Mouse (Mus musculus) mouse embryonic stem cell (cell line): ENCODE data around the gene Atp2b1.

Experiments used
- in situ Hi-C, 2 experiments: fragments of 300-500 bp; cut with MboI; formaldehyde crosslinking; loops; 1 replicate in 1 of 2; 3 replicates in 1 of 2; pipeline ENCODE4 v1.14.3; 2019 to 2020; ENCODE audit warnings: low sequenced_read_pairs in 2 of 2, low pct_unique_long_range_greater_than_20kb in 1 of 2, mixed read lengths in 1 of 2; ENCODE audit not compliant: unreplicated experiment in 1 of 2

Atp2b1 gene

GRCm38 (mm10) chr10:98913961-98914809 lies at the start of gene Atp2b1:
Gene Atp2b1 (plus strand): TSS chr10:98914406.
- in situ Hi-C loops, result no loop called here

GRCm38 (mm10) chr10:98864851-98865250 lies 49.4 kb upstream of the Atp2b1 start:
- in situ Hi-C loops, result no loop called here

- in situ Hi-C loops, result no loop called here
Observed at GRCm38 (mm10) chr10:98866836-98867370, 47.3 kb upstream of the Atp2b1 start.

- in situ Hi-C loops, result no loop called here
Observed at GRCm38 (mm10) chr10:98868351-98868908, 45.8 kb upstream of the Atp2b1 start.

GRCm38 (mm10) chr10:98877855-98878254 lies 36.4 kb upstream of the Atp2b1 start:
- in situ Hi-C loops, result no loop called here

GRCm38 (mm10) chr10:98878636-98879035 lies 35.6 kb upstream of the Atp2b1 start:
- in situ Hi-C loops, result no loop called here

- in situ Hi-C loops, result no loop called here
Observed at GRCm38 (mm10) chr10:98880057-98880456, 34.1 kb upstream of the Atp2b1 start.

GRCm38 (mm10) chr10:98880711-98881110 lies 33.5 kb upstream of the Atp2b1 start:
- in situ Hi-C loops, result no loop called here

GRCm38 (mm10) chr10:98881492-98881891 lies 32.7 kb upstream of the Atp2b1 start:
- in situ Hi-C loops, result no loop called here

- in situ Hi-C loops, result no loop called here
Observed at GRCm38 (mm10) chr10:98882587-98882986, 31.6 kb upstream of the Atp2b1 start.

- in situ Hi-C loops, result no loop called here
Observed at GRCm38 (mm10) chr10:98884445-98884844, 29.8 kb upstream of the Atp2b1 start.

- in situ Hi-C loops, result no loop called here
Observed at GRCm38 (mm10) chr10:98886770-98887271, 27.4 kb upstream of the Atp2b1 start.

GRCm38 (mm10) chr10:98891361-98891760 lies 22.8 kb upstream of the Atp2b1 start:
- in situ Hi-C loops, result no loop called here

- in situ Hi-C loops, result no loop called here
Observed at GRCm38 (mm10) chr10:98897507-98897906, 16.7 kb upstream of the Atp2b1 start.

GRCm38 (mm10) chr10:98897913-98898748 lies 16.1 kb upstream of the Atp2b1 start:
- in situ Hi-C loops, result no loop called here

GRCm38 (mm10) chr10:98901533-98901932 lies 12.7 kb upstream of the Atp2b1 start:
- in situ Hi-C loops, result no loop called here

- in situ Hi-C loops, result no loop called here
Observed at GRCm38 (mm10) chr10:98905987-98906386, 8.2 kb upstream of the Atp2b1 start.

- in situ Hi-C loops, result no loop called here
Observed at GRCm38 (mm10) chr10:98906941-98907549, 7.2 kb upstream of the Atp2b1 start.
